Mouse (Mus musculus): ENCODE results near the gene Rsbn1. TPM values are rescaled to one million over a fixed set of nuclear protein-coding genes. Genes with fewer than 3 reads are reported as not detected.

Gene Rsbn1
- polyA plus RNA-seq, 1 experiment from 2014 or later, result 5.2 TPM

DNA sequence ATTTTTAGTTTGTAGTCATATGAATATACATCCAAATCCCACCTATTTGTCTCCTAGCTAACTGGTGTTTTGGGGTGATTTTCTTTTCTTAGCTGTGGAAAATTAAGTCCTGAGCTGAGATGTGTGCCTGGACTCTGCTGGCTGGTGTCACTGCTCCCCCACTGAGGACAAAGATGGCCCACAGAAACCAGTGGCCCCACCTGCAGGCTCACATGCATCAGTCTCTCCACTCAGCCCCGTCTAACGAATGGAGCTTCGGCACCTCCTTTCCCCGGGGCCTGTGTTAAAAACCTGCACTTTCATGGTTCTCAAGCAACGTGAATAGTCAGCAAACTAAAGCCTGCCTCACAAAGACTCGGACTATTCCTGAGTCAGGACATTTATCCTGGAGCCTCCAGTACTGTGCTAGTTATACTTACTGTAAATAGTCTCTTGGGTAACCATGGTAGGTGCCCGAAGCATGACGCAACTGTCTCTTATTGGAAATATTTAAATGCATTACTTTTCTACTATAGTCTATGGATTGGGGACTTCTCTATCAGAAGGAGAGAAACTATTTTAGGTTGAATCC is 93.1 kb downstream of the Rsbn1 start:
- no peak for ATAC-seq (ENCODE audit: extremely low read depth, insufficient number of reproducible peaks, low FRiP score, low TSS enrichment)
- H3K27ac ChIP-seq (replicated peaks), result no peak overlapping the region

DNA sequence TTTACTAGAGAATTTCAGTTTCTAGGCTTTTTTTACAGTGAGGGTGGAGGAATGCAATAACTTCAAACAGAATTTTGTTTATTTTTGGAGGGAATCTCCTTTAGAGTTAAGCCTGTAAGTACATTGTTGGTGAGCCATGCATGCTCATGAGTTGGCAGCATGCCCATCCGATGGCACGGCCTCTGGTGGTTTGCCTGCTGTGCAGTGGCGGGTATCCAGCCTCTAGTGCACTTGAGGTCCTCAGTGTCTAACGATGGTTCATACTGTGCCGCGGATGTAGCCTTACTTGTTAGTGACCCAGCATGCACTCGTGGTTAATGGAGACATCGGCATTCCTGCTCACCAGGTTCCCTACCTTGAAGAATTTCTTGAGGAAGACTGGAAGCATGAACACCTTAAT is 93.6 kb downstream of the Rsbn1 start:
- Histone ChIP-seq H3K9ac (no peak overlapping the region), H3K9me3 (no peaks in the 10 kb centered on the region), H3K4me2 (no peak overlapping the region), H3K36me3 (peaks cover 74% of the 10 kb centered on the region), H3K27ac (replicated peaks) (no peak overlapping the region), H3K4me1 (no peaks in the 10 kb centered on the region), H3K4me3 (no peak overlapping the region), H3K27me3 (replicated peaks) (no peaks in the 10 kb centered on the region)
- no peak for ATAC-seq (ENCODE audit: extremely low read depth, insufficient number of reproducible peaks, low FRiP score, low TSS enrichment)
- 63% methylated on average over 8 of the region's 8 CpGs for WGBS

More for the DNA sequence above, 93.1 kb downstream of the Rsbn1 start:
- no peak overlapping the region for H3K4me2 ChIP-seq
- H3K9ac ChIP-seq, result no peak overlapping the region
- H3K36me3 ChIP-seq, result peaks cover 70% of the 10 kb centered on the region
- no peaks in the 10 kb centered on the region for H3K9me3 ChIP-seq
- no peaks in the 10 kb centered on the region for H3K4me1 ChIP-seq
- 88% methylated on average over 8 of the region's 8 CpGs for WGBS
- no peaks in the 10 kb centered on the region for H3K27me3 ChIP-seq (replicated peaks)
- no peak overlapping the region for H3K4me3 ChIP-seq

DNA sequence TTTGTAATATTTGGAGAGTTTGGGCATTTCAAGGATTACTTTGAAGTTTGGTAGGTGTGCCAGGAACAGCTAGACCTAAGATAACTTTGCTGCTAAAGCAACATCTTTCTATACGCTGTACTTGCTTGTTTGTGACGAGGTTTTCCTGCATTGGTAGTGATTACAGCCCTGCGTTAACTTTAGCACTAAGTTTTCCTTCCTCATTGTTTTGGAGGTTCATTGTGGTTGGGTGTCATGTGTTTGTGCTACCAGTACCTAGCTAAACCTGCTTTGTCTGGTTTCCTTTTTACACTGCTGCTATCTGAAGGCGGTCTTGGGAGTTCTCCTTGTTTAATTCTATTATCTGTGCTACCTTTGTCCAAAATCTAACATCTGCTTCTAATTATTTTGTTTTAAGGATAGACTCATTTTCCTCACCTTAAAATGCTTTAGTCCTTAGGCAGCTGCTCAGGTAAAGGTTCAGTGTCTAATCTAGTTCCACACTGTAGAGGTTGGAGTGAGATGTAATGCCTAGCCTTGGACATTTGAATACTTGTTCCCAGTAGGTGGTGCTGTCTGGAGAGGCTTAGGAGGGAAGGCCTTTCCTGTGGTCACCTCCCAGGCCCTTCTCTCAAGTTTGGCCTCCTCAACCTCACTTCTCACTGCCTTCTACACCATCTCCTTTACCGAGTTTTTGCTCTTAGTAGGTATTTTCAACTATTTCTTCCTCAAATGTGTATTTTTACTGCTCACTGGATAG is 96.2 kb downstream of the Rsbn1 start:
- no peaks in the 10 kb centered on the region for H3K27me3 ChIP-seq (replicated peaks)
- H3K4me3 ChIP-seq, result no peak overlapping the region
- peaks cover 77% of the 10 kb centered on the region for H3K36me3 ChIP-seq
- no peak for ATAC-seq (ENCODE audit: extremely low read depth, insufficient number of reproducible peaks, low FRiP score, low TSS enrichment)
- H3K4me2 ChIP-seq, result no peak overlapping the region
- H3K27ac ChIP-seq (replicated peaks), result no peak overlapping the region
- no peak overlapping the region for H3K9ac ChIP-seq
- WGBS, result 84% methylated on average over 5 of the region's 5 CpGs
- no peaks in the 10 kb centered on the region for H3K4me1 ChIP-seq
- H3K9me3 ChIP-seq, result no peaks in the 10 kb centered on the region

DNA sequence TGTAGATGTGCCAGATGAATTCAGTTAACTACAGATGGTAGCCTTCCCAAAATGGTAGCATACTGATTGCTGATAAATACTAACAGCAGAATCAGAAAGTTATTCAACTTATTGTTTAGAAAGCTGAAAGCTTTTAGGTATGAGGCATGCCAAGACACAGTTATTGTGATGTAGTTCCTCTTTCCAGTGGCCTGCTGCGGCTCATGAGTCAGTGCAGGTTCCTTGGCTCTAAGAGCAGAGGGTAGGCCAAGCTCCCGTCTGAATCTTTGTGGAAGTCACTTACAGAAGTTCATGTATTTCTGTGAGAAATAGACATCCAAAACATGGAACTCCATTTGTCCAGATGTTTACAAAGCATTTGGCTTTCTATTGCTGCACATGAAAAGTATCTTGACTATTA is 98.1 kb downstream of the Rsbn1 start:
- Histone ChIP-seq H3K4me3 (no peak overlapping the region), H3K9me3 (no peaks in the 10 kb centered on the region), H3K4me2 (no peak overlapping the region), H3K4me1 (no peaks in the 10 kb centered on the region), H3K27me3 (replicated peaks) (no peaks in the 10 kb centered on the region), H3K9ac (no peak overlapping the region), H3K36me3 (peaks cover 76% of the 10 kb centered on the region), H3K27ac (replicated peaks) (no peak overlapping the region)
- 88% methylated on average over 2 of the region's 2 CpGs for WGBS
- ATAC-seq (ENCODE audit: extremely low read depth, insufficient number of reproducible peaks, low FRiP score, low TSS enrichment), result no peak

Other genes with a start within 250 kb of the Rsbn1 start
- gene Olfml3, start 176.1 kb upstream of the Rsbn1 start, polyA plus RNA-seq (2015; fragmentation: Nextera tagmentation; extraction: Ambion mirVana), result 21.9 and 24.1 TPM in 2 replicates
- not detected in 2 replicates for gene Gm10964, start 174.8 kb upstream of the Rsbn1 start, polyA plus RNA-seq (2015; fragmentation: Nextera tagmentation; extraction: Ambion mirVana)
- 8.7 and 9.9 TPM in 2 replicates for gene Hipk1, start 122.6 kb upstream of the Rsbn1 start, polyA plus RNA-seq (2015; fragmentation: Nextera tagmentation; extraction: Ambion mirVana)
- gene Dclre1b, start 104.7 kb upstream of the Rsbn1 start, polyA plus RNA-seq (2015; fragmentation: Nextera tagmentation; extraction: Ambion mirVana), result 15.4 and 16.8 TPM in 2 replicates
- gene Ap4b1, start 104.6 kb upstream of the Rsbn1 start, polyA plus RNA-seq (2015; fragmentation: Nextera tagmentation; extraction: Ambion mirVana), result 14.5 and 16.2 TPM in 2 replicates
- gene Gm43064, start 104.5 kb upstream of the Rsbn1 start, polyA plus RNA-seq (2015; fragmentation: Nextera tagmentation; extraction: Ambion mirVana), result 0.21 and 0.24 TPM in 2 replicates
- gene Bcl2l15, start 81.5 kb upstream of the Rsbn1 start, polyA plus RNA-seq (2015; fragmentation: Nextera tagmentation; extraction: Ambion mirVana), result 0.22 TPM in 1 of 2 replicates, not detected in the other
- gene Ptpn22, start 54.3 kb upstream of the Rsbn1 start, polyA plus RNA-seq (2015; fragmentation: Nextera tagmentation; extraction: Ambion mirVana), result 0.76 and 0.79 TPM in 2 replicates
- 13.0 and 15.1 TPM in 2 replicates for gene Phtf1, start 54.0 kb downstream of the Rsbn1 start, polyA plus RNA-seq (2015; fragmentation: Nextera tagmentation; extraction: Ambion mirVana)